Mouse (Mus musculus) kidney, postnatal 10 days (tissue): ENCODE results near the gene Tmc8.
A peak's percentile ranks its signal among the peaks of the same experiment; 100 is the strongest.
"Not testable (repeated sequence)": the region's sequence is repeated elsewhere in the genome, so short reads cannot be mapped to it uniquely, and the experiment has no call there.

Experiments
- DNase-seq: peaks from one replicate; pipeline ENCODE4 v3.0.0; 2021; ENCODE audit warnings: mixed read lengths

Tmc8 gene

DNA sequence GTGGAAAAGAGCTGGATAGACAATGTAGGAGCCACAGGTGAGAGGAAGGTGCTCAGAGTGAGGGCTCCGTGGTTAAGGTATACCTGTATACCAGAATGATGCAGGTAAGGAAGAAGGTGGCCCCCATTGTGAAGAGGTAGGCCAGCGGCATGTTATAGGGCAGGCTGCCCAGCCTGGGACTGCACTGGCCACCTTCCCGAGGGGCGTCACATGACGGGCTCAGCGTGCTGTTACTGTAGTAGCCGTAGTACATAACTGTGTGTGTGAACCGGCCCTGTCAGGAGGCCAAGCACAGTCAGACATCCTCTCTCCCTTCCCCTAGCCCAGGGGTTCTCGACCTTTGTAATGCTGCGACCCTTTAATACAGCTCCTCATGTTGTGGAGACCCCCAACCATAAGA is 7.0 kb upstream of the Tmc8 start:
- DNase-seq = no peak

DNA sequence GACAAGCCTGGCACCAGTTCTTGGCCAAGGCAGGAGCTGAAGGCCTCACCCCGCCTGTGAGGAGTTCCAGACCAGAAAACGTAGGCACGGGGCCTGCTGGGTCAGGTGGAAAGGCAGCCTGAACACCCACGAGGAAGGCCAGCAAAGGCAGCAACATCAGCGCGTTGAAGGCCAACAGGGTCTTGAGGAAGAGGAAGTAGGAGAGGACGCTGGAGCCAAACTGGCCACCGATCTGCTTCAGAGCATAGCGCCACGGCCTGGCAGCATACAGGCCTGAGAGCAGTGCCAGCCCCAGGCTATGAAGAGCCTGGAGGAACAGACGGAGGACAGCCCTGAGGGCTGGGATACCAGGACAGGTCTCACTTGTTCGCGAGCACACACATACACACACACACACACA is 6.3 kb upstream of the Tmc8 start:
- DNase-seq = no peak

DNA sequence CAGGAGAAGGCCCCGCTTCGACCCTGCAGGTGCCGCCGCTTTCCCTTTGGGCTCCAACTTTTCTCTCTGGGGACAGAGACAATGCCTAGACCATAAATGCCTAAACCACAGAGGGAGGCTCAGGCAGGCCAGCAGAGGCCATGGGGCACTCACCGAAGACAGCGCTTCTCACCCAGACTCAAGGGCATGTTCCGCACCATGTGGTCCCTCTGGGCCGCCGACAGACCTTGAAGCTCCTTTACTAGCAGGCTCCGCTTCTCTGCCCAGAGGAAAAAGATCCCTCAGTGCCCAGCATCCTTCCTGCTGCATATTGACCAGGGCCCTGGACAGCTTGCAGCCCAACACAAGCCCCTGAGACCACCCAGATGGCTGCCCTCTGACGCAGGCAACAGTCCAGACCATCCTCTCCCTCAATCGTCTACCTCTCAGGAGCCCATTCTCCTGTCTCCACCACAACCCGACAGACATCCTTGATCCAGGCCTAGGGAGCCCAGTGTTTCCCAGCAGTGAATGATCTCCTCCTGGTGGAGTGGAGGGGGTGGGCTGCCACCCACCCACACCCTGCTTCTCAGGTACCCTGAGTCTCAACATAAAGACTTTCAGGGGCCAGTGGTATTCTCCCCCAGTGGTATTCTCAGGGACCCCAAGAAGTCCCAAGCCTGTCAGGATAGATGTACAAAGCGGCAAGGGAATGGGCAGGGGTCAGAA is 5.6 kb upstream of the Tmc8 start:
- DNase-seq = no peak

DNA sequence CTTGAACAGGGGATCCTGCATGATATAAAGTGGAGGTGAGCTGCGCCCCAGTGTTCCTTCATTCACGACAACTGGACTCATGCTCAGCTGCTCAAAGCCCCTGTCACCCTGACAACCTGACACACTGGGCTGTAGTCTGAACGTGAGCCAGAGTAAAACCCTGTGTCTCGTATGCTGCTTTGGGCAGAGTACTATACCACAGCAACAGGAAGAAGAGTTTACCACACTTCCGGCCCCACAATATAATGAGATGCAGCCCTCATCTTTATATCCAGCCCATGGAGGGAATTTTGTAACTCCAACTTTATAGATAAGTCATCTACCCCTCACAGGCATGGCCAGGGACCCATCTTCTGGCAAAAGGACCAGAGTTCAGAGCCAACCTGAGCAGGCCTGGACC is 4.8 kb upstream of the Tmc8 start:
- no peak for DNase-seq

- DNase-seq = no peak
Observed at GRCm38 (mm10) chr11:117778031-117778430, 3.8 kb upstream of the Tmc8 start.

DNA sequence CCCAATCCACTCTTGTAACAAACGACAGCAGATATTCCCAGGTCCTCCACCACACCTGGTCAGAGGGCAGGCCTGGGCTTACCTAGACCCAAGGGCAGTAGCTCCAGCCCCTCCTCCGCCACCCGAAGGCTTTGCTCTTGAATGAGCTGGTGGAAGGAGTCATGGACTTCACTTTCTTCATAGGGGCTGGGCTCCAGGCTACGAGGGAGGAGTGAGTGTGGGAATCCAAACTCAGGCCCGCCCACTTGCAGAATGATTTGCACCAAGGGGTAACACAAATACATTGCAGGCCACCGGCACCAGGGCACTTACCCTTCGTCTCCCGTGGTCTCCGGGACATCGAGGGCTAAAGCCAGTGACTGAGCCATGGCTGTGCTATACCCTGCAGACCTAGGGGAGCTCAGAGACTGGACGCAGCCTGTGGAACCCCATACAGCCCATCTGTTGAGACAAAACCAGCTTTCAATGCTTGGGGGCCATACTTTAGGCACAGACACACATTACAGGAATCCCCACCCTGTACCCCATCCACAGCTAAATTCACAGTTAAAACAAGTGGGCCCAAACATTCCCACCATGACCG is 2.9 kb upstream of the Tmc8 start:
- DNase-seq = peak; percentile 74

DNA sequence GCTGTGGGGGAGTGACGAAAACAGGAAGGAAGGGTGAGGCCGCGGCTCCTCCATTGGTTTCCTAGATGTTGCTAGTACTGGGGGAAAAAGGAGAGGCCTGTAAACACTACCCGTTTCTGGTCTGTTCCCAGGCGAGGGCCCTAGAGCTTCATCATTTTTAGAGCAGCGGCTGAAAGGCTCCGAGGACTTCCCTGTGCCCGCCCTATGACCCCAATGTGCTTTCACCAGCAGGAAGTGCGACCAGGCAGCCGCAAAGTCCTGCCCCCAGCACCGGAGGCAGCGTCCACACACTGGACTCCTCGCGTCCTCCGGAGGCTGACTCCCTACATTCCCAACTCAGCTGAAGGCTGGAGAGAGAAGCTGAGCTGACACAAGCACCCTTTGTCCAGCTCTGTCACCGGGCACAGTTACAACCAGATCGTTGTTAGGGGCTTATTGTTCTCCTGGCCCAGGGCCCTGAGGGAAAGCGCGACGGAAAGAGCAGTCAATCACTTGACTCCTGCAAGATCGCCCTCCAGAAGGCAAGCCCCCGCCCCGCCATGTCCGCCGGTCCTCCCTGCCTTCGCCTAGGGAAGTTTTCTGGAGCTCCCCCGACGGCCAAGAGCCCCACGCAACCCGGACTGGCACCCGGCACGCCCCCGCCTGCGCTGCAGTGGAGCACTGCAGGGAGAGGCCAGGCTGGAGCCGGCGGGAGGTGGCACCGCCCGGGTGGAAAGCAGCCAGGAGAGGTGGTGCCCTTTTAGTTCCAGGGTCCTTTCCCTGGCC is 2.3 kb upstream of the Tmc8 start:
- peak; percentile 87 for DNase-seq

GRCm38 (mm10) chr11:117780199-117780515 is 1.7 kb upstream of the Tmc8 start:
- DNase-seq = no peak

DNA sequence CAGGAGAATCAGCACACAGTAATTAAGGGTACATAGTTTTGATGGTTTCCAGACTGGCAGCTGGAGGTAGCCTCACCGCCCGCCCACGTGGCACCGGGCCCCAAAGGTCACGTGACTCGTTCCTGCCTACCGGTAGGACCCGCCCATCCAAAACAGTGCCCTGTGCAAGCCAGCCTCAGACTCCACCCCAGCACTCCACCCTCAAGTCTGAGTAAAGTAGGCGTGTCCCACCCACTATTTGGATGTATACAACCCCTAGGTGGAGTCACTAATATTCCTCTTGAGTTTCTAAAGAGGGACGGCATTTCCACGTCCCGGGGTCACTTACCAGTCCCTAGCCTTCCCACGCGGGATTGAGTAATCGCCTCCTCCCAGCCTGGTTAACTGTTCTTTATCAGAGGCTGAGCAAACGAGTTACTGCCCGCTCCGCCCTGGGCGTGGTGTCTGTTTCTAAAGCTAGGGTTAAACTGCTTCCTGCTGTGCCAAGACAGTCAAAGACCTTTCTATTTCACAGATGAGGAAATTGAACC is 1.2 kb upstream of the Tmc8 start:
- DNase-seq = peak; percentile 94

DNA sequence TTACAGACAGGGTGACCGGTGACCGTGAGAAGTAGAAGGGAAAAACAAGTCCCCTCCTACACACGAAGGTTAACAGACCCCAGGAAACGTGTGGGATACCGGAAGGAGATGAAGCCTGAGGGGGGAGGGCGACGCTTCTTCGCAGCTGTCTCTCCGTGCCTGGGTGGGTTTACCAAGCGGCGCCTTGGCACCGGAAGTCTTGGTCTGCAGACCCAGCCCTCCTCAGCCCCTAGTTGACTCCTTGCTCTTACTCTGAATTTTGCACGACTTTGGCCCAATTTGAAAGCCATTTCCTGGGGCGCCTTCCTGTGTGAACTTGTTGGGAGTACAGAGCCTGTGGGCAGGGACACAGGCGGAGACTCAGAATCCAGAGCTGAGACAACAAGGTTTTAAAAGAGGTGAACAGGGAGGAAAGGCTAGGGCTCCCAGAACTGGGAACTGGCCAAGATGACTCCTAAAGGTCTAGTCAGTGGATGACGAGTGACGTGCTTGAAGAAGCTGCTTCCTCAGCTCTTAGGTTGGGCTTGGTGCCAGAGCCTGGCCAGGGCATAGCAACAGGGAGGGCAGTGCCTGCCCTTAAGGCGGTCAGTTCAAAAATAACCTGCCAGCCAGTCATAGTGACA is 566 bp upstream of the Tmc8 start:
- DNase-seq = peak; percentile 88

GRCm38 (mm10) chr11:117782705-117783034 is 794 bp downstream of the Tmc8 start:
- no peak for DNase-seq

GRCm38 (mm10) chr11:117783089-117783488 is 1.2 kb downstream of the Tmc8 start:
- DNase-seq = peak; percentile 83

- peak; percentile 61 for DNase-seq
Observed at GRCm38 (mm10) chr11:117783683-117784309, 1.9 kb downstream of the Tmc8 start.

DNA sequence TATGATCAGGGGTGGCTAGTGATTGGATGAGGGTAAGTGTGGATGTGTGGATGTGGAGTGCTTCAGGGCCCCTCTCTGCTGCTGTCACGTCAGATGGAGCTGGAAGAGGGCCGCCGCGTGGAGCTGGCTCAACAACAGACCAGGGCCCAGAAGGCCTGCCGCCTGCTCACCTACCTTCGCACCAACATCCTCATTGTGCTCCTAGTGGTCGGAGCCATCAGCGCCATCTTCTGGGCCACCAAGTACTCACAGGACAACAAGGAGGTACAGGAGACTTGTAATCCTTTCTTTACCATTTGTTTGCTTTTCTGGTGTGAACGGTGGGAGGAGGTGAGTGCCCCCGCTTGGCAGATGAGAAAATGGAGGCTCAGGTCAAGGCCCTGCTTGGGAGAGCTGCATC is 4.4 kb downstream of the Tmc8 start:
- peak; percentile 84 for DNase-seq

- not testable (repeated sequence) for DNase-seq
Observed at GRCm38 (mm10) chr11:117788481-117788880, 6.6 kb downstream of the Tmc8 start.

DNA sequence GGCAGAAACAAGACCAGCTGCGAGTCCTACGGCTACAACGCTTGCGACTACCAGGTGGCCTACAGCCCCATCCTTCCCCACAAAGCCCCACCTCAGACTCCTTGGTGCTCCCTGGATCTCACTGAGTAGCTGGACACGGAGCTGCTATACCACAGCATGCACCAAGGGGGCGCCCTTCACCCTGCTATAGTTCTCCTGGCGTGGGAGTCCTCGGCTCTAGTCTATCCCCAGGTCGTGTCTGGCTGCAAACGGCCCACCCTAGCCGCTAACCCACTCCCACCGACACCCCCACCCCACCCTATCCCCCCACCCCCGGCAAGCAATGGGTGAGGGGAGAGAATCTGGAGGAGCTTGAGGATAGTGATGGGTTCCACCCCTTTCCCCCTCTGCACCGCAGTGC is 8.4 kb downstream of the Tmc8 start:
- peak; percentile 84 for DNase-seq

DNA sequence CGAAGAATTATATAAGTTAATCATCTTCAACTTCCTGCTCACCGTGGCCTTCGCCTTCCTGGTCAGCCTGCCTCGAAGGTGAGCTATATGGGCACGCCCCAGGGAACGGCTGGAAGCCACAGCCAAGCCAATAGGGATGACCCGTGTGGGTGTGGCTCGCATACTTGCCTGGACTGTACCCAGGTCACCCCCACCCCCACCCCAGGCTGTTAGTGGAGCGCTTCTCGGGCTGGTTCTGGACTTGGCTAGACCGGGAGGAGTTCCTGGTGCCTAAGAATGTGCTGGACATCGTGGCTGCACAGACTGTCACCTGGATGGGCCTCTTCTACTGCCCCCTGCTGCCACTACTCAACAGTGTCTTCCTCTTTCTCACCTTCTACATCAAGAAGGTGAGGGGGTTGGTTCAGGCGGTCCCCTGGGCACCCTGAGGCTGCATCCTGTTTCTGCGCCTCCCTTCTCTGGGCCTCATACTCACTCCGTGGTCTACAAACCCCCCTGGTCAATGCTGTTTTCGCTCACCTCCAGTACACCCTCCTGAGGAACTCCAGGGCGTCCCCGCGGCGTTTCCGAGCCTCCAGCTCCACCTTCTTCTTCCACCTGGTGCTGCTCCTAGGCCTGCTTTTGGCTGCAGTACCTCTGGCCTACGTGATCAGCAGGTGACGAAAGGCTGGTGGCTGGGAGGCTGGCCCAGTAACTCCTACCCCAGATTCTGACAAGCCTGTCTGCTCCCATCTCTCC is 9.0 kb downstream of the Tmc8 start:
- peak; percentile 75 for DNase-seq

GRCm38 (mm10) chr11:117791441-117791761 is 9.5 kb downstream of the Tmc8 start:
- DNase-seq = no peak

DNA sequence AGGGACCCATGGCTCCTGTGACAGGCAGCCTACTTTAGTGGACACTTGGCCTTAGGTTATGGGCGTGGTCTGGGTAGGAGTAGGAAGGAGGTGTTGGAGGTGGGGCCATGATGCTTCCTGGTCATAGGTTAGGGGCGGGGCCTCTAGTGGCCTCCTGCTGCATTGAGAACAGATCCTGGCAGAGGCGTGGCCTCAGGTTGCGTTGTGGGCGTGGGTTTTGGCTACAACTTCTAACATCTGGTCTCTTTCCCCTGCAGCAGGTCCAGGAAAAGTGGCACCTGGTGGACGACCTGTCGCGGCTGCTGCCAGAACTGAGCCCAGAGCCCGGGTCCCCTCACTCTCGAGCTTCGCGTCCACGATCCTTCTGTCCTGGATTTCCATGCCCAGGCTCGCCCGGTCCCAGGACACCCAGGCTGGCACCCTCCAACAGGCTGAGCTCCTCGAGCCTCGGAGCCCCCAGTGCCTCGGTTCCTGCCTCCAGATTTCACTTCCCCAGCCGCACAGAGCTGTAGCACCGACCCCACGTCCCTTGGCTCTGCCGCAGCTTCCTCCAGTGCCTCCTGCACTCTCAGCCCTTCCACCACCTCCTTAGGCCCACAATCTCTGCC is 10.5 kb downstream of the Tmc8 start:
- peak; percentile 87 for DNase-seq

GRCm38 (mm10) chr11:117794035-117794551 is 12.2 kb downstream of the Tmc8 start:
- no peak for DNase-seq

DNA sequence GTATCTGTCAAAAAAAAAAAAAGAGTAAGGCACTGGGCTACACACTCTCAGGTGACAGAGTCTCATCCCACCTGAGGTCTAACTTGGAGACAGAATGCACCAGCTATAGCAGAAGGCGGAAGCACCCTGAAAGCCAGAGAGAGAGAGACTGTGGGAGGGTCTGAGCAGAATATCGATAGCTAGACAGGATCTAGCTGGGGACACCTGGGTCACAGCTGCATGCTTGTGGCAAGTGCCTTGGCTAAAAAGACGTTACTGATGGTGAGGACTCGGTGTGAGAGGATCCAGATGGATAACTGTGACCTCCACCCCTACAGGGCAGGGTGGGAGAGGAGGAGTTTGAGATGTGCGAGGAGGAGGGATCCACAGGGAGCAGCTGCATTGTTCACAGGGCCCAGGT is 15.1 kb downstream of the Tmc8 start:
- DNase-seq = no peak
